Mouse (Mus musculus) heart, embryonic 10.5 days (tissue): ENCODE results near the gene Pnpla1. TPM values are rescaled to one million over a fixed set of nuclear protein-coding genes. Genes with fewer than 3 reads are reported as not detected.

Experiments
- DNase-seq: peaks from one replicate; pipeline ENCODE4 v3.0.0-alpha.2; 2017; ENCODE audit warnings: low spot score
- H3K27ac ChIP-seq: fragments of 300-500 bp; sonication (generic); 2 replicates; pipeline ENCODE4 v1.5.1; 2016; ENCODE audit warnings: mild to moderate bottlenecking
- H3K27me3 ChIP-seq: fragments of 300-500 bp; sonication (generic); 2 replicates; pipeline ENCODE4 v1.6.1; 2016; ENCODE audit warnings: mild to moderate bottlenecking; ENCODE audit not compliant: poor library complexity, insufficient read depth, severe bottlenecking
- H3K36me3 ChIP-seq: fragments of 300-500 bp; sonication (generic); 2 replicates; pipeline ENCODE4 v1.6.1; 2016; ENCODE audit warnings: mild to moderate bottlenecking, moderate library complexity
- H3K4me1 ChIP-seq: fragments of 300-500 bp; sonication (generic); 2 replicates; pipeline ENCODE4 v1.6.1; 2016; ENCODE audit warnings: mild to moderate bottlenecking
- H3K4me3 ChIP-seq: fragments of 300-500 bp; sonication (generic); 2 replicates; pipeline ENCODE4 v1.5.1; 2016; ENCODE audit warnings: mild to moderate bottlenecking, moderate library complexity
- H3K9me3 ChIP-seq: fragments of 300-500 bp; sonication (generic); 2 replicates; pipeline ENCODE4 v1.6.1; 2016; ENCODE audit warnings: mild to moderate bottlenecking, moderate library complexity
- WGBS: fragments of 180-500 bp; shearing (Covaris S2); methylation state at CpG from one replicate; pipeline ENCODE4 v1.1.7; 2016; 5-methylcytosine and 5-hydroxymethylcytosine counted together
- polyA plus RNA-seq: library from polyadenylated mRNA; unstranded; fragments of >200 nt; fragmentation: Nextera tagmentation; extraction: Ambion mirVana; gene quantifications from 2 replicates; pipeline ENCODE4 v1.2.1, GENCODE M21; 2016

Pnpla1 gene
- polyA plus RNA-seq, 1 experiment from 2014 or later, result not detected

- peak overlapping the region; percentile 7; the same call in 1 of the 2 replicates for H3K4me3 ChIP-seq
- H3K27ac ChIP-seq, result peak overlapping the region; percentile 70; the same call in 1 of the 2 replicates
- no peaks in the 10 kb centered on the region for H3K27me3 ChIP-seq
- DNase-seq, result no peak
- H3K4me1 ChIP-seq, result peaks cover 8% of the 10 kb centered on the region
- 21% methylated on average over 8 of the region's 8 CpGs for WGBS
- H3K36me3 ChIP-seq, result no peaks in the 10 kb centered on the region
- H3K9me3 ChIP-seq, result no peaks in the 10 kb centered on the region
These were observed 62.9 kb downstream of the Pnpla1 start for GRCm38 (mm10) chr17:28921086-28921485.

DNA sequence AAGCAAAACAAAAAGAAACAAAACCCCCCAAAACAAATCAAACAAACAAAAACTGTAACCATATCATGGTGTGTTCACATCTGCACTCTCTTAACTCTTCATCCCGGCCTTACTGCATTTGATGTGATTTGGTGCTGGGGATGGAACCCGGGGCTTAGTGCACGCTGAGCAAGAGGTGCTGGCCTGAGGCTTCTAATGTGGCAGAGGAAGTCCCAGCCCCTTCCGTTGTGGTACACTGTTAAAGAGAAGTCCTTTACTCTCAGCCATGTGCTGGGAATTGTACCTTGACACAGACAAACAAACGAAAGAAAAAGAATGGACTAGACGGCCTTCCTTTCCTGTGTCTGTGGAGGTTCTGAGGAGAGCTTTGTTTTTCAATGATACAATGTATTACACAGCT lies 63.9 kb downstream of the Pnpla1 start:
- Histone ChIP-seq H3K9me3 (no peaks in the 10 kb centered on the region), H3K27ac (no peak overlapping the region), H3K4me1 (peaks cover 14% of the 10 kb centered on the region), H3K36me3 (no peaks in the 10 kb centered on the region), H3K27me3 (no peaks in the 10 kb centered on the region), H3K4me3 (no peak overlapping the region)
- 70% methylated on average over 6 of the region's 6 CpGs for WGBS
- no peak for DNase-seq

DNA sequence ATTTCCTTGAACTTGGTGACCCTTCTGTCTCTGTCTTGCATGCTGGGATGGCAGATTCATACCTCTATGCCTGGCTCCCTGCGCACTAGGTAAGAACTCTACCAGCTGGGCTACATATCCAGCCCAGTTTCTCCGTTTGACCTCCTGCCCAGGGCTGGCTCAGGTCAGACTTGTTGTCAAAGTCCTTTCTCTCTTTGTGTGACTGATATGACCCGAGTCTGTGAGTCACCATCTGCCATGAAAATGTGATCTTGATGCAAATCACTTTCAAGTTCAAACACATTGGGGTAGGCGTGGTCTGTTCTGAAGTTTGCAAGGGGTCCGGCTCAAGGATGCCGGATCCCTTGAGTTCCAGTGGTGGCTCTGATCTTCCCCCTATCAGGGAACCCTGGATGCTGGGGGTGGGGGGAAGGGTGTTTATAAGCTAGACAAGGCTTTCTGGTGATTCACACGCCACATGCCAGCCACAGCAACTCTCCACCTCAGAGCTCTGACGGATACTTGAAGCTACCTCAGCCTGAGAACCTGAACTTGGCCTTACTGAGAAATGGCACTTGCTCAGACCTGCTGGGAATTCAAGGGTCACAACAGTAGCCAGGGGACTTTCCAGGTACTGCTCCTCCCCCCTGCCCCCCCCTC lies 66.9 kb downstream of the Pnpla1 start:
- DNase-seq, result no peak
- Histone ChIP-seq H3K4me1 (peaks cover 16% of the 10 kb centered on the region), H3K27ac (no peak overlapping the region), H3K9me3 (no peaks in the 10 kb centered on the region), H3K27me3 (no peaks in the 10 kb centered on the region), H3K4me3 (no peak overlapping the region), H3K36me3 (no peaks in the 10 kb centered on the region)
- WGBS, result 81% methylated on average over 8 of the region's 8 CpGs

DNA sequence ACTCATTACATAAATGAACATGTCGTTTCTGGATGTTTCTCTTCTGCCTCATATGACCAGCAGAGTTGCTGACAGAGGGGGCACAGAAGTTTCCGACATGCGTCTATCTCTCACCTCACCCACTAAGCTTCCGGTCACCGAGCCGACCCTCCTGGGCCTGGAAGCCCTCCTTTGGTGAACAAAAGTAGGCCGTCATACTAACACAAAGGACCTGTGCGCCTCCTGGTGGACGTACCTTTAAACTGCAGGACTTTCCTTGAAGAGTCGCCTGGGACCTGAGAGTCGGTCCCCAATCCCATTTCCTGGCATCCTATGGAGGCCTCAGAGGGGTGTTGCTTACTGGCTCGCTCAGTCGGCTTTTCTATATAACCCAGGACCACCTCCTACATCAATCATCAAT lies 68.2 kb downstream of the Pnpla1 start:
- 15% methylated on average over 13 of the region's 13 CpGs for WGBS
- Histone ChIP-seq H3K4me3 (no peak overlapping the region), H3K27me3 (no peaks in the 10 kb centered on the region), H3K4me1 (peaks cover 19% of the 10 kb centered on the region), H3K36me3 (no peaks in the 10 kb centered on the region), H3K9me3 (no peaks in the 10 kb centered on the region), H3K27ac (peak overlapping the region; percentile 36; the same call in 1 of the 2 replicates)
- DNase-seq, result peak; percentile 93

DNA sequence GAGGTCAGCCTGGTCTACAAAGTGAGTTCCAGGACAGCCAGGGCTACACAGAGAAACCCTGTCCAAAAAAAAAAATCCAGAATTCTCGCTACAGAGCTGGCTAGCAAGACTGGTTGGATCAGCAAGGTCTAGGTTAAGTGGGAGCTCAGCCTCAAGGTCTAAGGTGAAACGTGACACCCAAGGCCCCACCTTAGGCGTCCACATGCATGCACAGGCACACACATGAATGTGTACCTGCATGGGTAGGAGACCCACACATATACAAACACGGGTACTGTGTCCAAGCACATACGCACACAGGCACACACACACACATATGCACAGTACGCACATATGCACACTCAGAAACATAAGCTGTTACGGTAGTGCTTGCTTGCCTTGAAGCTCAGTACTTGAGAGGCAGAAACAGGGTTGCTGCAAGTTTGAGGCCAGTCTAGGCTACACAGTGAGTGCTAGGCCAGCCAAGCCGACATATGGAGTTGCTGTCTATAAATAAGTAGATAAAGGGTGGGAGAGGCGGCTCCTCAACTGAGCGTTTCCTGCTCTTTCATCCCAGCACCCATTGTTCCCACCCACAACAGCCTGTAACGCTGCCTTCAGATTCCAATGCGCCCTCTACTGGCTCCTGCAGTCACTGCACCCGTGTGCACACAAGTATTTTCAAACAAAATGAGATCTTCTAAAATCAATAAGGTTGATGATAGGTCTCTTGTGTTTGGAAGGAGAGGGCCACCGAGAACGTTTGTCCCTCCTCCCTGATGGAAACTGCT lies 68.8 kb downstream of the Pnpla1 start:
- no peaks in the 10 kb centered on the region for H3K36me3 ChIP-seq
- H3K27me3 ChIP-seq, result no peaks in the 10 kb centered on the region
- H3K4me1 ChIP-seq, result peaks cover 17% of the 10 kb centered on the region
- no peak for DNase-seq
- no peaks in the 10 kb centered on the region for H3K9me3 ChIP-seq
- H3K4me3 ChIP-seq, result no peak overlapping the region
- H3K27ac ChIP-seq, result no peak overlapping the region; the same call in 1 of the 2 replicates
- WGBS, result 49% methylated on average over 15 of the region's 15 CpGs

DNA sequence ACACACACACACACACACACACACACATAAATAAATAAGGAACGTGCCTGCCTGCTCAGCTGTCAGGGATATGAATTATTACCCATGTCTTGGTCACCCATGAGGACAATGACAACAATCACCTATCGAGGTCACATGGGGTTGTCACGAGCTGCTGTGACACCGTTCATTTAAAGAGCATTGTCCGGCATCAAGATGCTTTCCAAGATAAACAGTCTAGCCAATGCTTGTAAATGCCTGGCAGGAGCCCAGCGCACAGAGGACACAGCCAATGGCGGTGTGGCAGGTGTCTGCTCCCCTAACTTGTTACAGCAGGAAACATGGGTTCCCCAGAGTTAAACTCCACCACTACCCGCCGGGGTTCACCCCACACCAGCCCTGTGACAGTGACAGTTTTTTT lies 69.8 kb downstream of the Pnpla1 start:
- DNase-seq, result no peak
- peaks cover 17% of the 10 kb centered on the region for H3K4me1 ChIP-seq
- 87% methylated on average over 9 of the region's 9 CpGs for WGBS
- no peak overlapping the region for H3K4me3 ChIP-seq
- H3K36me3 ChIP-seq, result no peaks in the 10 kb centered on the region
- H3K9me3 ChIP-seq, result no peaks in the 10 kb centered on the region
- no peaks in the 10 kb centered on the region for H3K27me3 ChIP-seq
- H3K27ac ChIP-seq, result no peak overlapping the region

GRCm38 (mm10) chr17:28929369-28929768 lies 71.2 kb downstream of the Pnpla1 start:
- whole genome bisulfite sequencing, result 95% methylated on average over 4 of the region's 4 CpGs
- H3K4me1 ChIP-seq, result peaks cover 21% of the 10 kb centered on the region
- no peaks in the 10 kb centered on the region for H3K27me3 ChIP-seq
- no peaks in the 10 kb centered on the region for H3K9me3 ChIP-seq
- no peak overlapping the region for H3K4me3 ChIP-seq
- H3K27ac ChIP-seq, result 0 out of 2 replicates have a peak overlapping the region, but pooled peaks have one; percentile 4
- no peaks in the 10 kb centered on the region for H3K36me3 ChIP-seq
- no peak for DNase-seq

- WGBS, result 24% methylated on average over 14 of the region's 14 CpGs
- peak overlapping the region; percentile 35; the same call in 1 of the 2 replicates for H3K4me3 ChIP-seq
- peak; percentile 91 for DNase-seq
These were observed 72.3 kb downstream of the Pnpla1 start for GRCm38 (mm10) chr17:28930392-28931074.

DNA sequence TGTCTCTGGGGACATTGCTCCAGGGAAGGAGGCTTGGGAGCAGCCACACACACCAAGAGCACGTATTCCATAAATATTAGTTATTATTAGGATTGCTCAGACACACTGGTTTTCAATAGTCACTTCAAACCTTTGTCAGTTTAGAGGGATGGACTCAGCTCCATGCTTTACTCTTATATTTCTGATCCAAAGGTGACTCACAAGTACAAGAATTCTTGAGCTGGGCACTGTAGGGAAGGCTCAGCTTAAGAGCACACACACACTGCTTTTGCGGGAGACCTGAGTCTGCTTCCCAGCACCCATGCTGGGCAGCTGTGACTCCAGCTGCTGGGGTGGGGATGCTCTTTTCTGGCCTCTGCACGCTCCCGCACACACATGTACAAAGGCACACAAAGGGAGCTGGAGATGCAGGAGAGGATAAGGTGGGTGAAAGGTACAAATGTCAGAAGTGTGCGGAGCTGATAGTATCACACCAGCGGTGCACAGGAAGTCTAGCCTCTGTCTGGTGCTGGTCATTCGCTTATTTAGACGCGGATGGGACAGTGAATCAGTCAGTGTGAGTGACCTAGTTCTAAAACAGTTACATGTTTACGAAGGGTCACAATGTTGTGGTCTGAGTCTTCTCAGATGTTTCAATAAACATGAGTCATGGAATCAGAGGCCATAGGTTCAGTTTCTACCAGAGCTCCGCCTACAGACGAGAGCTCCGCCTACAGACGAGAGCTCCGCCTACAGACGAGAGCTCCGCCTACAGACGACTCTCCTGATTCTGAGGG lies 73.4 kb downstream of the Pnpla1 start:
- Histone ChIP-seq H3K27ac (peak overlapping the region; percentile 90), H3K4me3 (no peak overlapping the region), H3K36me3 (no peaks in the 10 kb centered on the region), H3K27me3 (no peaks in the 10 kb centered on the region), H3K4me1 (peaks cover 15% of the 10 kb centered on the region), H3K9me3 (no peaks in the 10 kb centered on the region)
- WGBS, result 91% methylated on average over 18 of the region's 18 CpGs
- DNase-seq, result no peak

More at GRCm38 (mm10) chr17:28930392-28931074, 72.3 kb downstream of the Pnpla1 start:
- Histone ChIP-seq H3K36me3 (no peaks in the 10 kb centered on the region), H3K27ac (peak overlapping the region; percentile 90), H3K9me3 (no peaks in the 10 kb centered on the region), H3K4me1 (peaks cover 21% of the 10 kb centered on the region), H3K27me3 (no peaks in the 10 kb centered on the region)

DNA sequence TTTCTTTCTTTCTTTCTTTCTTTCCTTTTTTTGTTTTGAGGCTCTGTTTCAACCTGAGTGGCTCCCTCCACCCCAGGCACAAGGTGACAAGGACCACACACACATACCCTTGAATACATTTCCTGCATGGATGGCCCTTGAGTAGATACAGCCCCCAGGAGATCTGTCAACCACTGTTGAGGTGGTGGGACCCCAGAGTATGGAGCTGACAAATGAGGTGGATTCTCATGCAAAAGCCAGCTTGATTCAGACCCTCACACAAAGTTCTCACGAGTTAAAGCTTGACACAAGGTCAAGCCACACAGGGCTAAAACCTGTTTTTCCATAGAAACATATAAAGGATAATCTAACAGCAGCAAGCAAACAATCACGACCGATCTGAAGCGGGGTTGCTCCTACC lies 74.1 kb downstream of the Pnpla1 start:
- Histone ChIP-seq H3K4me3 (no peak overlapping the region), H3K27ac (peak overlapping the region; percentile 12; the same call in 1 of the 2 replicates), H3K27me3 (no peaks in the 10 kb centered on the region), H3K4me1 (peaks cover 14% of the 10 kb centered on the region), H3K36me3 (no peaks in the 10 kb centered on the region), H3K9me3 (no peaks in the 10 kb centered on the region)
- no peak for DNase-seq
- WGBS, result 86% methylated on average over 4 of the region's 4 CpGs

GRCm38 (mm10) chr17:28934120-28934916 lies 76.1 kb downstream of the Pnpla1 start:
- Histone ChIP-seq H3K27ac (peak overlapping the region; percentile 62), H3K9me3 (no peaks in the 10 kb centered on the region), H3K27me3 (no peaks in the 10 kb centered on the region), H3K4me3 (no peak overlapping the region), H3K36me3 (no peaks in the 10 kb centered on the region), H3K4me1 (peaks cover 14% of the 10 kb centered on the region)
- DNase-seq, result no peak
- 73% methylated on average over 19 of the region's 19 CpGs for WGBS

DNA sequence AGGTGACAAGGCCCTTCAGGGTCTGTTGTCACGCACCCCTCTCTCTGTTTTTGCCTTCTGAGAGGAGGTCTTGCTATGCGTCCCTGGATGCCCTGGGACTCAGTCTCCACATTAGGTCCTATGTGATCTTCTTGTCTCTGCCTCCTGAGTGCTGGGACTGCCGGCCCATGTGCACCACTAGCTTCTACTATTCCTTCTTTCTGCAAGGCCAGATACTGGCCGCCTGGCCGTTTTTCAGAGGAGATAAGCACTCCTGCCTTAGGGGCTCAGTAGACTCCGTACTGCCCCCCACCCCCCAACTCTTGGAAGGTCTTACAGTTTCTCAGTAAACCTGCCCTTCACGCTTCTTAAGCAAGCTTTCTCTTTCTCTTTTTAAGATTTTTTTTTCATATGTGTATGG lies 77.9 kb downstream of the Pnpla1 start:
- 0 out of 2 replicates have a peak, but pooled peaks cover 4% of the 10 kb centered on the region for H3K4me1 ChIP-seq
- no peaks in the 10 kb centered on the region for H3K27me3 ChIP-seq
- DNase-seq, result no peak
- 78% methylated on average over 7 of the region's 7 CpGs for WGBS
- H3K27ac ChIP-seq, result 0 out of 2 replicates have a peak overlapping the region, but pooled peaks have one; percentile 2
- no peaks in the 10 kb centered on the region for H3K9me3 ChIP-seq
- H3K36me3 ChIP-seq, result no peaks in the 10 kb centered on the region
- H3K4me3 ChIP-seq, result no peak overlapping the region
